Mouse (Mus musculus) liver, embryonic 14.5 days (tissue): ENCODE measurements around the gene Lce3f. TPM values are rescaled to one million over a fixed set of nuclear protein-coding genes. Genes with fewer than 3 reads are reported as not detected.
A peak's percentile ranks its signal among the peaks of the same experiment; 100 is the strongest.

ENCODE experiments used
- ATAC-seq: fragments of 200-750 bp; cut with Nextera tagmentation; 2 replicates; pipeline ENCODE4 v1.8.0; 2017; ENCODE audit warnings: moderate number of reproducible peaks, mild to moderate bottlenecking, moderate library complexity; ENCODE audit not compliant: insufficient read depth
- DNase-seq, 3 experiments: peaks; one replicate each; pipeline ENCODE4 v3.0.0-alpha.2; 2012 to 2013; ENCODE audit warnings: low read depth in 3 of 3, low spot score in 3 of 3
- H3K27ac ChIP-seq: fragments of 300-500 bp; sonication (generic); 2 replicates; pipeline ENCODE4 v1.5.1; 2014; ENCODE audit warnings: moderate library complexity, mild to moderate bottlenecking, control low read depth, inconsistent platforms
- H3K27me3 ChIP-seq: fragments of 300-500 bp; sonication (generic); 2 replicates; pipeline ENCODE4 v1.6.1; 2014; ENCODE audit warnings: mild to moderate bottlenecking, low read length, moderate library complexity; ENCODE audit not compliant: control insufficient read depth, insufficient read depth
- H3K36me3 ChIP-seq: fragments of 300-500 bp; sonication (generic); replicated peaks from 2 replicates; pipeline ENCODE4 v1.6.1; 2014; ENCODE audit warnings: low read depth; ENCODE audit not compliant: control insufficient read depth, insufficient read depth
- H3K4me1 ChIP-seq, 2 experiments: fragments of 200-500 bp in 1 of 2; fragments of 300-500 bp in 1 of 2; sonication (generic) in 1 of 2; replicated peaks; 2 replicates each; pipeline ENCODE4 v1.6.1; 2012 to 2014; ENCODE audit warnings: antibody characterized with exemption in 1 of 2, inconsistent platforms in 1 of 2, low read length in 1 of 2; ENCODE audit not compliant: control insufficient read depth in 2 of 2, insufficient read depth in 2 of 2
- H3K4me2 ChIP-seq: fragments of 300-500 bp; sonication (generic); 2 replicates; pipeline ENCODE4 v1.6.1; 2014; ENCODE audit warnings: low read depth, mild to moderate bottlenecking, control low read depth, moderate library complexity
- H3K4me3 ChIP-seq, 2 experiments: fragments of 200-500 bp in 1 of 2; fragments of 300-500 bp in 1 of 2; sonication (generic) in 1 of 2; 2 replicates each; pipeline ENCODE4 v1.5.1; 2012 to 2014; ENCODE audit warnings: low read depth in 2 of 2, low read length in 2 of 2, mild to moderate bottlenecking in 2 of 2, control low read depth in 1 of 2, inconsistent platforms in 1 of 2, moderate library complexity in 1 of 2; ENCODE audit not compliant: insufficient read depth in 1 of 2
- H3K9ac ChIP-seq: fragments of 300-500 bp; sonication (generic); replicated peaks from 2 replicates; pipeline ENCODE4 v1.6.1; 2014; ENCODE audit warnings: mild to moderate bottlenecking, control low read depth, moderate library complexity
- H3K9me3 ChIP-seq: fragments of 300-500 bp; sonication (generic); 2 replicates; pipeline ENCODE4 v1.6.1; 2016; ENCODE audit warnings: low read length, mixed read lengths; ENCODE audit not compliant: control insufficient read depth
- CTCF ChIP-seq: IDR thresholded peaks from 2 replicates; pipeline ENCODE4 v1.5.1; 2016; ENCODE audit warnings: antibody characterized with exemption, low read depth, control low read depth
- EP300 ChIP-seq: IDR thresholded peaks from 2 replicates; pipeline ENCODE4 v1.6.1; 2016; ENCODE audit warnings: antibody characterized with exemption, low read depth
- WGBS: fragments of 180-500 bp; shearing (Covaris S2); extraction: QIAGEN DNeasy Blood & Tissue Kit; methylation state at CpG from one replicate; pipeline ENCODE4 v1.1.7; 2014; ENCODE audit not compliant: insufficient replicate concordance; 5-methylcytosine and 5-hydroxymethylcytosine counted together
- polyA plus RNA-seq, 2 experiments: library from polyadenylated mRNA; depleted of rRNA in 1 of 2; stranded (reverse) in 1 of 2; unstranded in 1 of 2; fragments of >200 nt; fragmentation: Nextera tagmentation in 1 of 2; extraction: Ambion mirVana in 1 of 2; gene quantifications; 2 replicates each; pipeline versions ENCODE4 v1.2.1 to v1.2.3; 2012 to 2014

Gene Lce3f
- polyA plus RNA-seq, 2 experiments: not detected

GRCm38 (mm10) chr3:93015460-93016104, 23.6 kb downstream of the Lce3f start, which contains the start of gene Crct1:
Gene Crct1, minus strand, starts transcription at chr3:93015687.
- TF ChIP-seq CTCF: no peak
- no peak for TF ChIP-seq EP300
- ATAC-seq (no peak), DNase-seq (no peak)
- H3K4me1 ChIP-seq: no peaks in the 10 kb centered on the region
- no peak within 1 kb of the TSS for H3K27ac ChIP-seq
- no peaks in the 10 kb centered on the region for H3K9me3 ChIP-seq
- H3K9ac ChIP-seq: no peak within 1 kb of the TSS
- H3K27me3 ChIP-seq: no peaks in the 10 kb centered on the region
- WGBS: 45% methylated on average over 4 of the region's 4 CpGs
- H3K36me3 ChIP-seq: no peaks in the 10 kb centered on the region
- H3K4me3 ChIP-seq: peak within 1 kb of the TSS in 1 of 2 experiments; percentile 20; a peak in 2 of 4 replicates
- H3K4me2 ChIP-seq: peak within 1 kb of the TSS; percentile 48

- WGBS: 70% methylated on average over 2 of the region's 2 CpGs
- DNase-seq (no peak), ATAC-seq (no peak)
- Histone ChIP-seq H3K9me3 (no peaks in the 10 kb centered on the region), H3K9ac (no peak within 1 kb of the TSS), H3K4me1 (no peaks in the 10 kb centered on the region), H3K36me3 (no peaks in the 10 kb centered on the region), H3K27me3 (no peaks in the 10 kb centered on the region), H3K4me2 (no peak within 1 kb of the TSS), H3K4me3 (no peak within 1 kb of the TSS), H3K27ac (no peak within 1 kb of the TSS)
- TF ChIP-seq EP300 (no peak), CTCF (no peak)
These were observed 26.9 kb downstream of the Lce3f start, which contains the start of gene Lce1m for GRCm38 (mm10) chr3:93018960-93019359. Gene Lce1m, minus strand, starts transcription at chr3:93019060.

GRCm38 (mm10) chr3:93021171-93021570, 29.1 kb downstream of the Lce3f start:
- whole genome bisulfite sequencing: 69% methylated on average over 1 of the region's 1 CpGs
- no peak overlapping the region for H3K4me2 ChIP-seq
- no peak for DNase-seq
- no peaks in the 10 kb centered on the region for H3K4me1 ChIP-seq
- TF ChIP-seq CTCF (no peak), EP300 (no peak)
- no peaks in the 10 kb centered on the region for H3K9me3 ChIP-seq
- H3K36me3 ChIP-seq: no peaks in the 10 kb centered on the region
- H3K27me3 ChIP-seq: no peaks in the 10 kb centered on the region
- H3K4me3 ChIP-seq: no peak overlapping the region
- no peak overlapping the region for H3K27ac ChIP-seq
- no peak for ATAC-seq
- H3K9ac ChIP-seq: no peak overlapping the region

GRCm38 (mm10) chr3:93023411-93024184, 31.6 kb downstream of the Lce3f start:
- H3K36me3 ChIP-seq: no peaks in the 10 kb centered on the region
- TF ChIP-seq EP300 (no peak), CTCF (no peak)
- H3K4me2 ChIP-seq: no peak overlapping the region
- no peak overlapping the region for H3K4me3 ChIP-seq
- no peaks in the 10 kb centered on the region for H3K27me3 ChIP-seq
- no peaks in the 10 kb centered on the region for H3K9me3 ChIP-seq
- H3K4me1 ChIP-seq: no peaks in the 10 kb centered on the region
- H3K9ac ChIP-seq: no peak overlapping the region
- WGBS: 53% methylated on average over 3 of the region's 3 CpGs
- ATAC-seq (no peak), DNase-seq (no peak)
- no peak overlapping the region for H3K27ac ChIP-seq

- no peak for ATAC-seq
- no peak overlapping the region for H3K9ac ChIP-seq
- H3K27ac ChIP-seq: no peak overlapping the region
- no peaks in the 10 kb centered on the region for H3K9me3 ChIP-seq
- no peaks in the 10 kb centered on the region for H3K4me1 ChIP-seq
- no peak for DNase-seq
- H3K4me3 ChIP-seq: no peak overlapping the region
- 55% methylated on average over 2 of the region's 2 CpGs for WGBS
- TF ChIP-seq CTCF (no peak), EP300 (no peak)
- H3K36me3 ChIP-seq: no peaks in the 10 kb centered on the region
- no peaks in the 10 kb centered on the region for H3K27me3 ChIP-seq
- H3K4me2 ChIP-seq: no peak overlapping the region
These were observed 33.5 kb downstream of the Lce3f start for GRCm38 (mm10) chr3:93025486-93025885.
